8 mouse cellular contexts compared by ENCODE assay signal in the genomic region with DNA sequence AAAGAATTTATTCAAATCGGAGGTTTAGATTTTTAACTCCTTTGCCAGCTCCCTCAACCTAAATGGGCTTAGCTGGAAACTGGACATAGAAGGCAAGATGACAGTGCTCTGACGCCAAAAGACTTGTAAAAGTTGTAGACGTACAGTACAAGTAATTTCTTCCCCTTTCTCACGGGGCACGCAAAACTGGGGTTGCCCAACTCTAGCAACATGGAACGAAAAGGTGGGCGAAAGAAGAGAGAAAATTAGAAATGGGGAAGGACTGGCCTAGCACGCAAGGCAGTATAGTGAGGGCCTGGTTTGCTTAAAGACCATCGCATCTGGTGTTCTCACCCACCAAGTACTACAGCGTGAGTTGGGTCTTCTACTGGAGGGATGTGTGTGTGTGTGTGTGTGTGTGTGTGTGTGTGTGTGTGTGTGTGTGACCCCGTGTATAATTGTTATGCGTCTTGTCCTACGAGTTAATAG. TPM values are rescaled to one million over a fixed set of nuclear protein-coding genes. Genes with fewer than 3 reads are reported as not detected.
DNase-seq lines count a peak whose midpoint lies in the region; ATAC-seq and TF ChIP-seq lines count a peak whose summit lies in the region.

No protein-coding gene starts in this region.

- H3K27ac ChIP-seq in testis, adult 2 months (ENCODE audit: control insufficient read depth, insufficient read depth, low read depth, low read length): peak overlapping the region; percentile 59
- peak overlapping the region; percentile 97 for H3K27ac ChIP-seq in heart, embryonic 16.5 days (ENCODE audit: low read length)
- H3K27ac ChIP-seq in lung, postnatal 0 days (ENCODE audit: low read length): peak overlapping the region; percentile 97

- H3K36me3 ChIP-seq in testis, adult 2 months (ENCODE audit: control insufficient read depth, insufficient read depth, low read length): no peaks in the 10 kb centered on the region
- no peaks in the 10 kb centered on the region for H3K36me3 ChIP-seq in heart, embryonic 16.5 days (ENCODE audit: control insufficient read depth, insufficient read depth)
- 0 out of 2 replicates have a peak, but pooled peaks cover 6% of the 10 kb centered on the region for H3K36me3 ChIP-seq in lung, postnatal 0 days (ENCODE audit: insufficient read depth, low read length)

- no peak for TF ChIP-seq CTCF in testis, adult 2 months (IDR thresholded peaks at IDR 0.05; ENCODE audit: control insufficient read depth, insufficient read depth, insufficient replicate concordance, low read depth, low read length)
- no peak for TF ChIP-seq CTCF in lung, postnatal 0 days (IDR thresholded peaks at IDR 0.05)

- peaks cover 50% of the 10 kb centered on the region for H3K4me1 ChIP-seq in testis, adult 2 months (ENCODE audit: control insufficient read depth, insufficient read depth, low read length)
- H3K4me1 ChIP-seq in heart, embryonic 16.5 days (ENCODE audit: control insufficient read depth, insufficient read depth, low read length): peaks cover 53% of the 10 kb centered on the region
- peaks cover 33% of the 10 kb centered on the region for H3K4me1 ChIP-seq in lung, postnatal 0 days (ENCODE audit: insufficient read depth, low read depth, low read length)

- no peaks in the 10 kb centered on the region for H3K9me3 ChIP-seq in heart, embryonic 16.5 days (replicated peaks; ENCODE audit: control insufficient read depth, low read length)
- H3K9me3 ChIP-seq in lung, postnatal 0 days (ENCODE audit: low read length): no peaks in the 10 kb centered on the region

- H3K4me3 ChIP-seq in testis, adult 2 months (ENCODE audit: control insufficient read depth, low read depth, low read length): peak overlapping the region; percentile 90
- peak overlapping the region; percentile 87 for H3K4me3 ChIP-seq in heart, embryonic 16.5 days (ENCODE audit: low read length)
- peak overlapping the region; percentile 73 for H3K4me3 ChIP-seq in lung, postnatal 0 days (ENCODE audit: low read depth, low read length)

- ATAC-seq in heart, embryonic 16.5 days (replicated peaks; ENCODE audit: extremely low read depth, insufficient read depth, low FRiP score): no peak
- no peak for ATAC-seq in lung, postnatal 0 days
- no peak for ATAC-seq in frontal cortex, adult (ENCODE audit: low TSS enrichment)

- no peak for DNase-seq in testis, postnatal 14 days (ENCODE audit: low spot score)
- peak; percentile 31 for DNase-seq in lung, postnatal 0 days (ENCODE audit: low spot score)
- DNase-seq in layer of hippocampus, adult 9-11 months: no peak
- no peak for DNase-seq in left cerebral cortex, adult 11 months (ENCODE audit: low spot score)
- no peak for DNase-seq in adrenal gland, postnatal 25 days

- TF ChIP-seq EP300 in lung, postnatal 0 days (IDR thresholded peaks at IDR 0.05): 0 out of 2 replicates have a peak, but pooled peaks have one; percentile 20

- 41% methylated on average over 13 of the region's 13 CpGs for WGBS in heart, embryonic 16.5 days
- 38% methylated on average over 13 of the region's 13 CpGs for WGBS in lung, postnatal 0 days

- TF ChIP-seq POLR2A in testis, adult 2 months (IDR thresholded peaks at IDR 0.05; ENCODE audit: control insufficient read depth, low read depth, low read length): no peak

- peak overlapping the region; percentile 95 for H3K9ac ChIP-seq in heart, embryonic 16.5 days (ENCODE audit: low read length)
- H3K9ac ChIP-seq in lung, postnatal 0 days (replicated peaks; ENCODE audit: low read depth): 0 out of 2 replicates have a peak overlapping the region, but pooled peaks have one; percentile 79

- peak overlapping the region; percentile 80 for H3K4me2 ChIP-seq in heart, embryonic 16.5 days (ENCODE audit: low read depth, low read length)
- peak overlapping the region; percentile 73 for H3K4me2 ChIP-seq in lung, postnatal 0 days (replicated peaks; ENCODE audit: low read depth, low read length)

- no peaks in the 10 kb centered on the region for H3K27me3 ChIP-seq in testis, adult 2 months (ENCODE audit: control insufficient read depth, insufficient read depth, low read length)
- no peaks in the 10 kb centered on the region for H3K27me3 ChIP-seq in heart, embryonic 16.5 days (ENCODE audit: control insufficient read depth, insufficient read depth, low read length)
- no peaks in the 10 kb centered on the region for H3K27me3 ChIP-seq in lung, postnatal 0 days (replicated peaks; ENCODE audit: insufficient read depth, low read length)

RNA-seq across cellular contexts. Expression of a gene that starts 0.7 kb away (rescaled TPM):
- polyA plus RNA-seq in testis, adult 2 months (2012; rRNA removed): 41.3 and 48.7 TPM in 2 replicates
- 72.4 and 83.8 TPM in 2 replicates for polyA plus RNA-seq in heart, embryonic 16.5 days (2015; fragmentation: Nextera tagmentation; extraction: Ambion mirVana)
- polyA plus RNA-seq in lung, postnatal 0 days (2015; fragmentation: Nextera tagmentation; extraction: Ambion mirVana): 88.5 and 102 TPM in 2 replicates
- total RNA-seq in adrenal gland, postnatal 25 days (2021): 157 and 166 TPM in 2 replicates

RNA-seq across cellular contexts. Expression of a gene that starts 20.2 kb away (rescaled TPM):
- polyA plus RNA-seq in testis, adult 2 months (2012; rRNA removed): 121 and 128 TPM in 2 replicates
- 29.1 and 31.1 TPM in 2 replicates for polyA plus RNA-seq in heart, embryonic 16.5 days (2015; fragmentation: Nextera tagmentation; extraction: Ambion mirVana)
- polyA plus RNA-seq in lung, postnatal 0 days (2015; fragmentation: Nextera tagmentation; extraction: Ambion mirVana): 60.2 and 71.4 TPM in 2 replicates
- total RNA-seq in adrenal gland, postnatal 25 days (2021): 40.6 and 61.6 TPM in 2 replicates

RNA-seq across cellular contexts. Expression of a gene that starts 28.1 kb away (rescaled TPM):
- polyA plus RNA-seq in testis, adult 2 months (2012; rRNA removed): 27.0 and 35.8 TPM in 2 replicates
- 99.6 and 101 TPM in 2 replicates for polyA plus RNA-seq in heart, embryonic 16.5 days (2015; fragmentation: Nextera tagmentation; extraction: Ambion mirVana)
- 83.8 and 90.3 TPM in 2 replicates for polyA plus RNA-seq in lung, postnatal 0 days (2015; fragmentation: Nextera tagmentation; extraction: Ambion mirVana)
- 112 and 117 TPM in 2 replicates for total RNA-seq in adrenal gland, postnatal 25 days (2021)
